Mouse (Mus musculus) forebrain, embryonic 10.5 days (tissue): Measurements from ENCODE around the gene Col4a6. TPM values are rescaled to one million over a fixed set of nuclear protein-coding genes. Genes with fewer than 3 reads are reported as not detected.

ENCODE experiments used
- DNase-seq: peaks from one replicate; pipeline ENCODE4 v3.0.0-alpha.2; 2017; ENCODE audit warnings: low spot score; ENCODE audit errors: extremely low spot score
- H3K27ac ChIP-seq: fragments of 300-500 bp; sonication (generic); 2 replicates; pipeline ENCODE4 v1.5.1; 2016; ENCODE audit warnings: mild to moderate bottlenecking
- H3K27me3 ChIP-seq: fragments of 300-500 bp; sonication (generic); 2 replicates; pipeline ENCODE4 v1.6.1; 2016; ENCODE audit warnings: mild to moderate bottlenecking; ENCODE audit not compliant: poor library complexity, severe bottlenecking
- H3K36me3 ChIP-seq: fragments of 300-500 bp; sonication (generic); replicated peaks from 2 replicates; pipeline ENCODE4 v1.6.1; 2016; ENCODE audit warnings: mild to moderate bottlenecking, moderate library complexity
- H3K4me1 ChIP-seq: fragments of 300-500 bp; sonication (generic); 2 replicates; pipeline ENCODE4 v1.6.1; 2016
- H3K4me3 ChIP-seq: fragments of 300-500 bp; sonication (generic); 2 replicates; pipeline ENCODE4 v1.5.1; 2016; ENCODE audit warnings: mild to moderate bottlenecking, moderate library complexity
- H3K9me3 ChIP-seq: fragments of 300-500 bp; sonication (generic); 2 replicates; pipeline ENCODE4 v1.6.1; 2016; ENCODE audit warnings: mild to moderate bottlenecking, moderate library complexity
- WGBS: fragments of 180-500 bp; shearing (Covaris S2); methylation state at CpG from one replicate; pipeline ENCODE4 v1.1.7; 2016; 5-methylcytosine and 5-hydroxymethylcytosine counted together
- polyA plus RNA-seq: library from polyadenylated mRNA; unstranded; fragments of >200 nt; fragmentation: Nextera tagmentation; extraction: Ambion mirVana; gene quantifications from 2 replicates; pipeline ENCODE4 v1.2.1, GENCODE M21; 2016

Col4a6 gene
- polyA plus RNA-seq: 2.4 and 2.7 TPM in 2 replicates

- no peaks in the 10 kb centered on the region for H3K36me3 ChIP-seq
- H3K4me1 ChIP-seq: no peaks in the 10 kb centered on the region
- no peaks in the 10 kb centered on the region for H3K9me3 ChIP-seq
- DNase-seq: peak; percentile 25
- WGBS: 14% methylated on average over 16 of the region's 16 CpGs
- peak within 1 kb of the TSS; percentile 84 for H3K27ac ChIP-seq
- peak within 1 kb of the TSS; percentile 57 for H3K4me3 ChIP-seq
- H3K27me3 ChIP-seq: peaks cover 82% of the 10 kb centered on the region
Measured at GRCm38 (mm10) chrX:141473470-141474302, at the start of gene Col4a6. Col4a6 (minus strand) TSS chrX:141474076.

GRCm38 (mm10) chrX:141503125-141503524 lies 29.2 kb upstream of the Col4a6 start:
- Histone ChIP-seq H3K9me3 (no peaks in the 10 kb centered on the region), H3K27ac (no peak overlapping the region), H3K27me3 (peaks cover 57% of the 10 kb centered on the region), H3K36me3 (no peaks in the 10 kb centered on the region), H3K4me1 (no peaks in the 10 kb centered on the region), H3K4me3 (no peak overlapping the region)
- no peak for DNase-seq
- WGBS: 89% methylated on average over 1 of the region's 1 CpGs

- Histone ChIP-seq H3K27ac (no peak overlapping the region), H3K36me3 (no peaks in the 10 kb centered on the region), H3K4me1 (no peaks in the 10 kb centered on the region), H3K27me3 (peaks cover 52% of the 10 kb centered on the region), H3K4me3 (no peak overlapping the region), H3K9me3 (no peaks in the 10 kb centered on the region)
- no peak for DNase-seq
- WGBS: 72% methylated on average over 4 of the region's 4 CpGs
Measured at GRCm38 (mm10) chrX:141494545-141494944, 20.7 kb upstream of the Col4a6 start.

GRCm38 (mm10) chrX:141475566-141476327 lies 1.9 kb upstream of the Col4a6 start:
- no peak for DNase-seq
- 20% methylated on average over 14 of the region's 14 CpGs for WGBS
- Histone ChIP-seq H3K4me3 (peak overlapping the region; percentile 57), H3K36me3 (no peaks in the 10 kb centered on the region), H3K27me3 (peaks cover 73% of the 10 kb centered on the region), H3K4me1 (no peaks in the 10 kb centered on the region), H3K9me3 (no peaks in the 10 kb centered on the region), H3K27ac (peak overlapping the region; percentile 84)

GRCm38 (mm10) chrX:141475110-141475509 lies 1.2 kb upstream of the Col4a6 start, which contains the start of gene Col4a5:
Col4a5 (plus strand) TSS chrX:141475385.
- Histone ChIP-seq H3K4me1 (no peaks in the 10 kb centered on the region), H3K9me3 (no peaks in the 10 kb centered on the region), H3K36me3 (no peaks in the 10 kb centered on the region), H3K27ac (peak within 1 kb of the TSS; percentile 84), H3K4me3 (peak within 1 kb of the TSS; percentile 57), H3K27me3 (peaks cover 73% of the 10 kb centered on the region)
- peak; percentile 68 for DNase-seq
- 16% methylated on average over 12 of the region's 13 CpGs for WGBS

GRCm38 (mm10) chrX:141447936-141448335 lies 25.9 kb downstream of the Col4a6 start:
- Histone ChIP-seq H3K27ac (no peak overlapping the region), H3K4me3 (no peak overlapping the region), H3K27me3 (peaks cover 86% of the 10 kb centered on the region), H3K9me3 (no peaks in the 10 kb centered on the region), H3K36me3 (no peaks in the 10 kb centered on the region), H3K4me1 (no peaks in the 10 kb centered on the region)
- WGBS: 79% methylated on average over 1 of the region's 1 CpGs
- DNase-seq: no peak

GRCm38 (mm10) chrX:141439423-141439822 lies 34.5 kb downstream of the Col4a6 start:
- Histone ChIP-seq H3K4me3 (no peak overlapping the region), H3K36me3 (no peaks in the 10 kb centered on the region), H3K27me3 (peaks cover 80% of the 10 kb centered on the region), H3K9me3 (no peaks in the 10 kb centered on the region), H3K4me1 (no peaks in the 10 kb centered on the region), H3K27ac (no peak overlapping the region)
- 82% methylated on average over 2 of the region's 2 CpGs for WGBS
- no peak for DNase-seq

- no peaks in the 10 kb centered on the region for H3K9me3 ChIP-seq
- peaks cover 85% of the 10 kb centered on the region for H3K27me3 ChIP-seq
- H3K36me3 ChIP-seq: no peaks in the 10 kb centered on the region
- no peak overlapping the region for H3K27ac ChIP-seq
- DNase-seq: no peak
- H3K4me1 ChIP-seq: no peaks in the 10 kb centered on the region
- 93% methylated on average over 6 of the region's 6 CpGs for WGBS
- no peak overlapping the region for H3K4me3 ChIP-seq
Measured at GRCm38 (mm10) chrX:141436780-141437179, 37.1 kb downstream of the Col4a6 start.

GRCm38 (mm10) chrX:141415318-141415717 lies 58.6 kb downstream of the Col4a6 start:
- 77% methylated on average over 2 of the region's 2 CpGs for WGBS
- Histone ChIP-seq H3K4me1 (no peaks in the 10 kb centered on the region), H3K27me3 (peaks cover 71% of the 10 kb centered on the region), H3K36me3 (no peaks in the 10 kb centered on the region), H3K4me3 (no peak overlapping the region), H3K9me3 (peaks cover 4% of the 10 kb centered on the region; the same call in 1 of the 2 replicates), H3K27ac (no peak overlapping the region)
- DNase-seq: no peak

- 84% methylated on average over 3 of the region's 3 CpGs for WGBS
- no peaks in the 10 kb centered on the region for H3K36me3 ChIP-seq
- no peaks in the 10 kb centered on the region for H3K4me1 ChIP-seq
- no peak for DNase-seq
- no peak overlapping the region for H3K27ac ChIP-seq
- H3K4me3 ChIP-seq: no peak overlapping the region
- no peaks in the 10 kb centered on the region for H3K9me3 ChIP-seq
- peaks cover 95% of the 10 kb centered on the region for H3K27me3 ChIP-seq
Measured at GRCm38 (mm10) chrX:141396243-141396642, 77.6 kb downstream of the Col4a6 start.

- Histone ChIP-seq H3K4me1 (peaks cover 14% of the 10 kb centered on the region), H3K9me3 (no peaks in the 10 kb centered on the region), H3K27me3 (peaks cover 95% of the 10 kb centered on the region), H3K27ac (no peak overlapping the region), H3K36me3 (no peaks in the 10 kb centered on the region), H3K4me3 (no peak overlapping the region)
- 57% methylated on average over 3 of the region's 3 CpGs for WGBS
- no peak for DNase-seq
Measured at GRCm38 (mm10) chrX:141385399-141386105, 88.3 kb downstream of the Col4a6 start.

- Histone ChIP-seq H3K27ac (no peak overlapping the region), H3K9me3 (no peaks in the 10 kb centered on the region), H3K4me1 (peaks cover 14% of the 10 kb centered on the region), H3K4me3 (no peak overlapping the region), H3K27me3 (peaks cover 93% of the 10 kb centered on the region), H3K36me3 (no peaks in the 10 kb centered on the region)
- WGBS: 38% methylated on average over 2 of the region's 2 CpGs
- peak; percentile 14 for DNase-seq
Measured at GRCm38 (mm10) chrX:141384632-141385031, 89.2 kb downstream of the Col4a6 start.
